Mouse (Mus musculus) brain, adult 2 months (tissue): ENCODE measurements at regions not wholly inside any gene's neighbourhood (a gene's known extent, or its start where the extent isn't known, plus 50 kb on each side); places are given as distances from the start of the nearest gene placed in this dataset.
A peak's percentile ranks its signal among the peaks of the same experiment; 100 is the strongest.

Source experiments
- DNase-seq: peaks from one replicate; pipeline ENCODE4 v3.0.0; 2011; ENCODE audit warnings: low read depth, low spot score

DNA sequence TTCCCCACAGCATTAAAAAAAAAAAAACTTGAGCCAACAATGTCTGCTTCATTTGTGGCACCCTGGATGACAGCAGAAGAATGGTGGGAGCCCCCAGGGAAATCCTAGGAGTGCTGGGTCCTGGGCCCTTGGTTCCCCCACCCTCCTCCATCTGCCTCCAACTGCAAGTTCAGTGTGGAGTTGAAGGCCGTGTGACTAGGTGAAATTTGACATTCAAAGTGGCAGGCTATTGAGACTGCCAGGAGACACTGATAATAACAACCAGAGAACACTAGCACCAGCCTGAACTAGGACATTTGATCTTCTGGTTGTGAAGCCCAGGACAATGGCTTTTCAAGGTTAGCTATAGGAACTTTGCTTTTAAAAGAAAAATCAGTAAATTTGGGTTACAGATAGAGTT is 74.0 kb downstream of the Adamts15 start:
- DNase-seq: no peak

DNA sequence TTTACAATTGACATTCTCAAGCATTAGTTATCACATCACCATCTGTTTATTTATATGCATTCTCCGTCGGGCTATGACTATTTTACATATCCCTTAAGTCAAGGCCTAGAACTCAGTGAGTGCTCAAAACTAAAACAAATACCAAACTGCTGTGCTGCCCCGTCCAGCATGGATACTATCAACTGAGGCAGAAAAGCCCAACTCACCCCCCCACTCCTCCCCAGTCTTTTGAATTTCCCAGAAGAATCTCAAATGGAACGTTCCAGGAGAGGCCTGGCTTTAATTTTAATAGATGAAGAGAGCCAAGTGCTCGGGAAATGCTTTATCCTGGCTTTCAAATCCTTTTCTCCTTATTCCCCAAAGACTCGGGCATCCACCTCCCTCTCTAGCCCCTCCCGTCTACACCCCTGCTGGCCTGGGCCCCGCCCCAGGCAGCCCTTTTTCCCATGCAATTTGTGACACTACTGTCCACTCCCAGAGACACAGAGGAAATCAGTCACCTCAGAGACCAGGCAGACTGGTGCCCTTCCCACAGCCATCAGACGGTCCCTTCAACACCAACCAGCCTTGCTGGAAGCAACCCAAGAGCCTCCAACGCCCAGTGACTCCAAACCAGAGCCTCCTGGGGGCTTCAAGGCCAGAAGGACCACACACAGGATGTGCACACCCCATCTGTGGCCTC is 76.5 kb downstream of the Adamts15 start:
- DNase-seq: no peak

DNA sequence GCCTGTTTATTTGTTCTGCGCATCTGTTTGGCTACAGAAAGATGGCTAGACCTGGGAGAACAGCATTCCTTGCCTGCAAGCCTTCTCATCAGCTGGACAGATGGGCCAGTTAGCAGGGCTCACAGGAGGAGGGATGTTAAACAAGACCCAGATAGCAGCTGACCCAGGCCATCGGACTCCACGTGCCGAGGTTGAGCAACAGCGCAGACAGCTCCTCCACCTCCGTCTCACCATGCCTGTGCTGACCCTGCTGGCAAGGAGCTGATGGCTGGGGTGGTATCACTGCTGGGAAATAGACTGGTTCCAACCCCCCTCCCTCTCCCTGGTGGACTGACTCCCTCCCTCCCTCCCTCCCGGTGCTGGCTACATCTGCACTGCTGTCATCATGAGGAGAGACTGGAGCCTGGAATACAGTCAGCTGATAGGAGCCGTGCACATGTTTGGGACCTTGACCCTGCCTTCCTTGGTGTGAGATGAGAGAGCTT is 78.1 kb downstream of the Adamts15 start:
- DNase-seq: peak; percentile 20

DNA sequence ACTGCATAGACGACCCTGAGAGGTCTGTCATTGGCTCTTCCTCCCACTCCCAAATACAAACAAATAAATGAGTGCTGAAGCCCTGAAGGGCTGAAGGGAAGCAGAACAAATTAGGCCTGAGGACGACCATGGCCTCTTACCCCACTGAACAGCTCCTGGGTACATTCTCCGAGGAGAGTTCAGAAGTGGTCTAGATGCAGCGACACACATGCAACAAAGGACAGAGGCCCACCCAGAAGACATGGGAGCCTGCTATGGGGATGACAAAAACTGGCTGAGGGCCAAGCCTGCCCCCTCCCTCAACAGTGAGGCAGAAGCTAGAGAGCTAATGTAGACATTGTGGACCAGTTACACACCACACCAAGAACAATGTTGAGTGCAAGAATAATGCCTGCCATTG is 87.3 kb downstream of the Adamts15 start:
- DNase-seq: no peak

DNA sequence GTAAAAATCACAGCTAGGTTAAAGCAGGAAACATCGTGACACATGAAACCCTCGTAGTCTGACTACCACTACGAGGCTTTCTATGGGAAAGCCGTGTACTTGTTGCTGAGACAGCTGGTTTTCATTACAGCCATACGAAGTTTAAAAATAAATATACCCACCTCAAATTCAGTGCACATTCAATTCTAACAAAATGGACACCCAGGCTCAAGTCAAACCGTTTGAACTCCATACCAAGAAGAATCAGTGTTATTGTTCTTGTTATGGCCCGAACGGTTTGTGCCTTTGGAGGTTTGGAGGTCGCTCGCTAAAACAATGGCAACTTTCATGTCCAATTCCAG is 87.7 kb downstream of the Adamts15 start:
- DNase-seq: no peak

- no peak for DNase-seq
Measured at GRCm38 (mm10) chr9:30833836-30834564, 88.3 kb downstream of the Adamts15 start.

- DNase-seq: no peak
Measured at GRCm38 (mm10) chr9:30829158-30829870, 92.9 kb downstream of the Adamts15 start.

DNA sequence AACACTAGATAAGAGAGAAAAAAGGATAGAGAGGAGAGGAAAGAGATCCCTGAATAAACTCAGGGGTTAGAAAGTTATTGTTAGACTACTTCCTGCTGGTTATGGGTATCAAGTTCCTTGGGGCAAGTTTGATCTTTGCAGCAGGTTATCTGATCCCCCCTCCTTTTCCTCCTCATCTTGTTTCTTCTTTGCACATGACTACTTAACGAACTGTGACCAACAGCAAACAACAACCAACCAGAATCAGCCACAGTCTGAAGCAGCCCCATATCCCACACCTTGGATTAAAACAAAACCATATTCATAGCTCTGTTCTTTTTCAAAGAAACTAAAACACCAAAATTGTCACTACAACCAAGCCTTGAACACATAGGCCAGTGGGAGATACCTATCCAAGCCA is 94.5 kb downstream of the Adamts15 start:
- DNase-seq: no peak

DNA sequence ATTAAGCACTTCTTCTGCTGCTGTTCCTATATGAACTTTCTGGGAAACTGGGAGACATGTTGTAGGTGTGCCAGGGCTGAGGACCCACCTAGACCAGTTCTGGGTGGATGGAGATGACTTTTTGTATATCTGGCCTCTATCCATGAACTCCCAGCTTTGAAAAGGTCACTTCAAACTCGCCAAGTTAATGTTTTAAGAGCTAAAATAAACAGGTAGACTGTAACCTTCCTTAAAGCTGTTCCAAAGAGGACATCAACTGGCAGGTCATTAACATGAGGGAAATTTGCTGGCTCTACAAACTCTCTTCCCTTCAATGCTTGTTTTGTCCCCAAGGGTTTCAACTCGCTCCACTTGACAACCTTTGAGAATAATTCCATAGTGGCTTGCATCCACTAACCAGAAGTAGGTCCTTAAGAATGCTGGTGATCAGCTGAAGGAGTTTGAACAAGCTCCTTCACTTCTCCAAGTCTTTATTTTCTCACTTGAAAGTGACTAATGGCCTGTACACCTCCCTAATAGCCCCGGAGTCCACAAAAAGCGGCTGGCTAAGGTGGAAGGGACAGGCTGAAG is 98.1 kb downstream of the Adamts15 start:
- DNase-seq: no peak

- DNase-seq: no peak
Measured at GRCm38 (mm10) chr9:30820806-30821375, 101.4 kb downstream of the Adamts15 start.

GRCm38 (mm10) chr9:30813246-30813645 is 109.0 kb downstream of the Adamts15 start:
- no peak for DNase-seq

GRCm38 (mm10) chr9:30810843-30811242 is 111.4 kb downstream of the Adamts15 start:
- DNase-seq: no peak

DNA sequence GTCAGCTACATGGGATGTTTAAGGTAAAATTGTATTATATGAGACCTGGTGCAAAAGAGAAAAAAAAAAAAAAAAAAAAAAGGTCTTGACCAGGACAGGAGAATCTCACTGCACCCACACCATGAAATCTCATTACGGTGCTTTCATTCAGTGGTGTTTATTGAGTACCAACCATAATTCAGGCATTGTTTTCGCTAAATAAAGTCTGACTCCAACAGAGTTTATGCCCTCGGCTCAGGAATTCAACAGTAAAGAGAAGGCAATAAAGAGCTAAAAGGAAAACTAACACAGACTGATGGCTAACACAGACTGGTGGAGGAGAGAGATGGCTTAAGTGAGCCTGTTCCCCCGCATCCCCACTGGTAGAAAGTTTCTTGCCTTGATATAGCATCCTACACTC is 112.0 kb downstream of the Adamts15 start:
- no peak for DNase-seq

DNA sequence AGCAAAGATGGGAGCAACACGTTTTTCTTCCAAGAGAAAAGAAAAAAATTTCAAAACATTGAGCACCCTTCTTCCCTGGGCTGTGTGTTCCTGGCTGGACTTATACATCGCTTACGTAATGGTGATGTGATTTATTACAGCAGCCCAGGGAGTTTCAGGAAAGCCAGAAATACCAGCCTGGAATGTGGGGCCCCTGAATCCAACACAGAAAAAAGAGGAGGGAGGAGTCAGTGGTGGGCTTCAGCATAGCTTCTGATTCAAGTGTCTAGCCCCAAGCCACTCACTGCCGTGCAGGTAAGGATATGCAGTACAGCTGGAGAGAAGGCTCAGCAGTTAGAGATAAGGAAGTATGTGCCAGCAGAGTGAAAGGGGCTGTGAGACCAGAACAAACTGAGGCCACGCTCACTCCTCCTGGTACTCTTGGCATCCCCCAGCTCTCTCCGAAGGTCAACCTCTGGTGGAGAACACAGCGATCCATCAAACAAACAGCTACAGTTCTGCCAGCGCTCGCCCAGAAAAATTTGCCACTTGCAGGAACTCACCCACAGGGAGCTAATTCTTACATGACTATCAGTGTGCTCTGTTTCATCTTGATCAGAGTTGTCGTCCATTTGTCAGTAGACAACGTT is 113.3 kb downstream of the Adamts15 start:
- no peak for DNase-seq

DNA sequence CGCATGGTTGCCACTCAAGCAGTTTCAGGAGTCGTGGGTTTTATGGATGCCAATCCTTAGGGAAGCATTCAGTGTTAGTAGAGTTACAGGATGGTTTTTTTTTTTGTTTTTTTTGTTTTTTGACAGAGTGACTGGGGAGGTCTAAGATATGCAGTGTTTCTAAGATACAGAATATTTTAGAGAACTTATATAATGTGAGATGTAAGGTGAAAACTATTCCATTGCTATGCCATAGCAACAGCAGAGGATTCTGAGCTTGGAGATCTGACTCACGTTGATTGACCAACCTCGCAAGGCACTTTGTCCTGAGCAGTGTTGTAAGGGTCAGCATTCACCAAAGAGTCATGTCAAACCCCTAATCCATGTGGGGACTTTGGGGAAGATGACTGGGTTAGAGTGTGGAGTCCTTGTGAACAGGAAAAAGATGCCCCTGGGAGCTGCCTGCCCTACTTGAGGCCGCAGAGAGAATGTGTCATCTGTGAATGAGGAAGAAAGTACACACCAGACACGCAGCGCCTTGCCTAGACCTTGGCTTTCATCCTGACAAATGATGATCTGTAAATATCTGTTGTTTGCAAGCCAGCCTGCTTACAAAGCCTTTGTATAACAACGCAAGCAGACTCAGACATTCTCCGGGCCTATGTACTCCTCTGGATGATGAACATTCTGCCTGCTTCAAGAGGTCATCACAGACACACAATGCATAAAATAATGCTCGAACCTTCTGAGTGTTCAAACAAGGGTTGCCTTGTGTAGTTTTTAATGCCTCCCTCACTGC is 118.3 kb downstream of the Adamts15 start:
- peak; percentile 25 for DNase-seq

DNA sequence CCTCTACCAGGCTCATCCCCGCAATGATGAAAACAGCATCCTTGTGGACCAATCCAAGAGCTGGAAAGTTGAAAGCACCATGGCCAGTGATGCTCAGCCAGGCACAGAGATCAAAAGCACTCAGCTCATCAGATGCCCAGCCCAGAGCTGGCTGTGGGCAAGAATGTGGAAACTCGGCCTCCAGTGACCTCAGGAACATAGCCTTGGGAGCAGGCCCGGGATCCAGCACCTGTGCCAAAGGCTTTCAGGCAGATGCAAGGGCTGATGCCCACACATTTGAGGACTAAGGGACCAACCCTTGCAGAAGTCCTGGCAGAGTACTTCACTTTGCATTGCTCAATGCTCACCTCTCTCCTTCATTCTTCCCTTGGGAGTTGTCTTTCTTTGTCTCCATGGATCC is 119.4 kb downstream of the Adamts15 start:
- no peak for DNase-seq

GRCm38 (mm10) chr9:30794701-30795407 is 127.4 kb downstream of the Adamts15 start:
- DNase-seq: no peak

GRCm38 (mm10) chr9:30781221-30781620 is 141.0 kb downstream of the Adamts15 start:
- no peak for DNase-seq

DNA sequence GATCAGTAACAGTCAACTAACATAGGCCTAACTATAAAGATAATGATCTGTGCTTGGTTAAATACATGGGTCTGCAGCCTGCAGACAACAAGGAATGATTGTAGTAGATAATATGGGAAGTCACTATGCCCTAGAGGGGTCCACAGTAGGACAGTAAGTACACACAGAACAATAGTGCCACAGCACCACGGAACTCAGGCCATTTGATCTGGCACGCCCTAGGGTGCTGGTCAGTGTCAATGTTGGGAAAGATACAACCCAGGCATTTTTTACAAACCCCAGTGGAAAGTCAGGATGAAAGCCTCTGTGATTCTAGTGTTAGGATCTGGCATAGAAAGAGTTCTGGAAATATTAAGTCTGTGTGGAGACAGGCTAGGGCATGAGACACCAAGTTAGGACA is 144.4 kb downstream of the Adamts15 start:
- no peak for DNase-seq

GRCm38 (mm10) chr9:30775161-30775560 is 147.1 kb downstream of the Adamts15 start:
- no peak for DNase-seq
